Mouse (Mus musculus) Patski (cell line): ENCODE results near the gene Ecm1. TPM values are rescaled to one million over a fixed set of nuclear protein-coding genes. Genes with fewer than 3 reads are reported as not detected.
A peak's percentile ranks its signal among the peaks of the same experiment; 100 is the strongest.

Source experiments
- ATAC-seq: fragments of 100-300 bp; one replicate; pipeline ENCODE4 v1.8.0; 2021
- CTCF ChIA-PET: fragments of 350-600 bp; sonication (Branson Sonifier 250); formaldehyde crosslinking; loops from one replicate; lab custom pipeline; 2022; ENCODE audit warnings: inconsistent platforms; lab: Charles Lee
- POLR2A ChIA-PET: fragments of 350-600 bp; sonication (Branson Sonifier 250); formaldehyde crosslinking; loops from one replicate; lab custom pipeline; 2022; ENCODE audit warnings: antibody characterized with exemption, inconsistent platforms; lab: Charles Lee
- DNase-seq: peaks from one replicate; pipeline ENCODE4 v3.0.0-alpha.2; 2011; ENCODE audit warnings: low read depth, low spot score
- H3K27me3 ChIP-seq: fragments of 371-371 bp; one replicate; pipeline ENCODE4 v1.5.1; 2021
- CTCF ChIP-seq: fragments of 100-300 bp; IDR thresholded peaks from one replicate; pipeline ENCODE4 v1.5.1; 2021
- in situ Hi-C: fragments of 300-500 bp; cut with MboI; formaldehyde crosslinking; loops from 3 replicates; pipeline ENCODE4 v1.11.1; 2018; ENCODE audit warnings: low pct_unique_long_range_greater_than_20kb, mixed read lengths
- polyA plus RNA-seq: library from polyadenylated mRNA; unstranded; gene quantifications from one replicate; pipeline ENCODE4 v1.2.3, GENCODE M21; 2021

Gene Ecm1
- 64.9 TPM for polyA plus RNA-seq

- ChIA-PET POLR2A (no interaction called here), CTCF (interaction anchor here (1.2 to 2.1 kb wide), 4 partner anchors 11 to 64 kb away, joined by 3 to 10 read pairs (median 4); no protein-coding TSS in a partner anchor)
- in situ Hi-C loops, result no loop called here
- TF ChIP-seq CTCF, result no peak
- no peaks in the 10 kb centered on the region for H3K27me3 ChIP-seq
- ATAC-seq (peak; percentile 73), DNase-seq (no peak)
These were observed at the start of gene Ecm1 for GRCm38 (mm10) chr3:95739353-95740104. Gene Ecm1, minus strand, starts transcription at chr3:95739569.

- ChIA-PET POLR2A (no interaction called here), CTCF (interaction anchor here (1.5 kb wide), 1 partner anchor 21 kb away, joined by 3 read pairs; no protein-coding TSS in a partner anchor)
- in situ Hi-C loops, result no loop called here
- DNase-seq (no peak), ATAC-seq (no peak)
- H3K27me3 ChIP-seq, result no peaks in the 10 kb centered on the region
- TF ChIP-seq CTCF, result no peak
These were observed 46.1 kb upstream of the Ecm1 start for GRCm38 (mm10) chr3:95785501-95785900.

- peak; percentile 82 for TF ChIP-seq CTCF
These were observed 32.6 kb upstream of the Ecm1 start for GRCm38 (mm10) chr3:95771985-95772384.

GRCm38 (mm10) chr3:95765534-95765933 lies 26.2 kb upstream of the Ecm1 start:
- in situ Hi-C loops, result no loop called here

More at GRCm38 (mm10) chr3:95771985-95772384, 32.6 kb upstream of the Ecm1 start:
- POLR2A ChIA-PET, result no interaction called here
- CTCF ChIA-PET, result interaction anchor here (1.0 kb wide), 1 partner anchor 137 kb away, joined by 3 read pairs; no protein-coding TSS in a partner anchor
- DNase-seq (no peak), ATAC-seq (no peak)
- in situ Hi-C loops, result loop anchor here (5.0 kb wide), 1 partner anchor 255 kb away; no protein-coding TSS in a partner anchor
- H3K27me3 ChIP-seq, result no peaks in the 10 kb centered on the region

GRCm38 (mm10) chr3:95763811-95764210 lies 24.4 kb upstream of the Ecm1 start:
- CTCF ChIA-PET, result no interaction called here
- H3K27me3 ChIP-seq, result no peaks in the 10 kb centered on the region
- DNase-seq, result no peak
- TF ChIP-seq CTCF, result no peak
- POLR2A ChIA-PET, result no interaction called here
- in situ Hi-C loops, result no loop called here
- ATAC-seq, result no peak

More at GRCm38 (mm10) chr3:95765534-95765933, 26.2 kb upstream of the Ecm1 start:
- no peak for DNase-seq
- no peak for TF ChIP-seq CTCF
- ChIA-PET CTCF (interaction anchor here (1.4 kb wide), 1 partner anchor 15 kb away, joined by 3 read pairs; no protein-coding TSS in a partner anchor), POLR2A (interaction anchor here (1.1 to 1.3 kb wide), 2 partner anchors 10 to 250 kb away, joined by 3 to 4 read pairs; no protein-coding TSS in a partner anchor)
- ATAC-seq, result no peak
- no peaks in the 10 kb centered on the region for H3K27me3 ChIP-seq

GRCm38 (mm10) chr3:95762961-95763360 lies 23.6 kb upstream of the Ecm1 start:
- no peak for ATAC-seq
- in situ Hi-C loops, result no loop called here
- ChIA-PET CTCF (no interaction called here), POLR2A (no interaction called here)
- H3K27me3 ChIP-seq, result no peaks in the 10 kb centered on the region
- TF ChIP-seq CTCF, result no peak
- no peak for DNase-seq

DNA sequence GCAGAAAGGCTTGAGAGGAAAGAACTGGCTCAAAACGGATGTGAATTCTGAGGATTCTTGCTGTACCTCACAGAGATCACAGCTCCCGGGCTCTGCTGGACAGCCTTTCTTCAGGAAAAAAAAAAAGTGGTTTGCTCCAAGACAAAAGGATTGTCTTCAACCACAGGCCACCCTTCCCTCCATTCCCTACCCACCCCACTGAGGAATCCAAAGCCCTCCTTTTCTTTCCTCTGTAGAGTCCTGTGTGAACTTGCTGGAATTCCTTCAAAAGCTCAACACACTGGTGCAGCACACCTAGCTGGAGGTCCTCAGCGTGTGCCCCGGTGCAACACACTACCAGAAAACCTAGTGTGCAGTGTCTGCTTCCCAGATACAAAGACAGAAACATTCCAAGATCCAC lies 22.4 kb upstream of the Ecm1 start:
- POLR2A ChIA-PET, result no interaction called here
- in situ Hi-C loops, result no loop called here
- no peak for TF ChIP-seq CTCF
- CTCF ChIA-PET, result interaction anchor here (0.8 to 1.2 kb wide), 3 partner anchors 9 to 129 kb away, joined by 3 read pairs; no protein-coding TSS in a partner anchor
- no peaks in the 10 kb centered on the region for H3K27me3 ChIP-seq
- DNase-seq (no peak), ATAC-seq (no peak)

DNA sequence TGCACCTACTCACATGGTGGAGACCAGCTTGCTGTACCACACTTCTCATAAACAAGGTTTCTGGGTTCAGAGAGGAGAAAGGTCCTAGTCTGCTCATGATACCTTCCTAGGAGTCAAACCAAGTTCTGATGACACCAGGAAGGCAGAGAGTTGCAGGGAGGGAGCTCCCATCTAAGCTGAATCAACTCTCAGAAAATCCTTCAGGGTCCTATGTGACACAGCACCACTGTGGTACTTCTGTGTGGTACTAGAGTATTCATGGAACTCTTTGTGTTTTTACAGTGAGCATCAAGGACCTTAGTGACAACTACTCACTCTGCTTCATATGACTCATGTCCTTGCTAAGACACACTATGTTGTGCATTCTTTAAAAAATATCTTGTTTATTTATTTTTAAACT lies 21.3 kb upstream of the Ecm1 start:
- no peaks in the 10 kb centered on the region for H3K27me3 ChIP-seq
- no peak for TF ChIP-seq CTCF
- CTCF ChIA-PET, result interaction anchor here (0.8 to 1.0 kb wide), 2 partner anchors 12 to 128 kb away, joined by 3 to 5 read pairs; no protein-coding TSS in a partner anchor
- DNase-seq (no peak), ATAC-seq (no peak)
- in situ Hi-C loops, result no loop called here
- POLR2A ChIA-PET, result interaction anchor here (0.6 kb wide), 1 partner anchor 74 kb away, joined by 3 read pairs; no protein-coding TSS in a partner anchor

GRCm38 (mm10) chr3:95760106-95760505 lies 20.7 kb upstream of the Ecm1 start, which contains the start of gene Tars2:
Gene Tars2, minus strand, starts transcription at chr3:95760206.
- H3K27me3 ChIP-seq, result no peaks in the 10 kb centered on the region
- DNase-seq (no peak), ATAC-seq (no peak)
- in situ Hi-C loops, result no loop called here
- ChIA-PET CTCF (interaction anchor here (0.8 to 1.0 kb wide), 2 partner anchors 12 to 127 kb away, joined by 3 to 5 read pairs; no protein-coding TSS in a partner anchor), POLR2A (interaction anchor here (0.6 kb wide), 1 partner anchor 73 kb away, joined by 3 read pairs; no protein-coding TSS in a partner anchor)
- TF ChIP-seq CTCF, result no peak

- no peak for ATAC-seq
- in situ Hi-C loops, result no loop called here
- POLR2A ChIA-PET, result no interaction called here
- H3K27me3 ChIP-seq, result no peaks in the 10 kb centered on the region
- CTCF ChIA-PET, result no interaction called here
- no peak for TF ChIP-seq CTCF
- no peak for DNase-seq
These were observed 19.3 kb upstream of the Ecm1 start for GRCm38 (mm10) chr3:95758467-95759218.
